Mouse (Mus musculus) kidney, adult 18-20 months (tissue): Measurements from ENCODE around the gene Pld4.

ENCODE experiments used
- DNase-seq: peaks from one replicate; pipeline ENCODE4 v3.0.0; 2021

The Pld4 gene

DNA sequence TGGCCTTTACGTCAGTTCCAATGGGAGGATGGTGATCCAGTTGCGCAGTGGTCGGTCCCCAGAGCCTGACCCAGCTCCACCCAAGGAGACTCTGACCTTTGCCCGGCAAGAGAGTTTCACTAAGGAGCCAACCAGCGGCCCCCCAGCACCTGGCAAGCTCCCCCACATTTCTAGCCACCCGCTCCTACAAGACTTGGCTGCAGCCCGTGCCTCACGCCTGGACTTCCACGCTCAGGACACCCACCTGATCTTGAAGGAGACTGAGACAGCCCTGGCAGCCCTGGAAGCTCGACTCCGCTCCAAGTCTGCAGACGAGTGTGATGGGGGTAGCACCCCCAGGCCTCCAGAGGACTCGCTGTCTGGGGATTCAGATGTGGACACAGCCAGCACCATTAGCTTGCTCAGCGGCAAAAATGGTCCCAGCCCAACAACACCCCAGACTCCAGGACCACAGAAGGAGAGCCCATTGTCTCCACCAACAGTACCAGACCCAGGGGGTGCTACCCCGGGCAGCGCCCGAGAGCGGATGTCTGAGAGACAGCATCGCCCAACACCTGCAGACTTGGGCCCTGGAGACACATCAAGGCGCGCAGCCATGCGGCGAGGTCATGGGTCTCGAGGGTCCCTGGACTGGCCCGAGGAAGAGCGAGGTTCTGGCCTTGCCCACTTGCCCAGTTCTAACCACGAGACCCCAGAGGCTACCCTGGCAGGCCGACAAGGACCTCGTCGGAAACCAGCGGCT is 22.0 kb upstream of the Pld4 start:
- no peak for DNase-seq

GRCm38 (mm10) chr12:112739023-112739568 is 21.4 kb upstream of the Pld4 start:
- no peak for DNase-seq

DNA sequence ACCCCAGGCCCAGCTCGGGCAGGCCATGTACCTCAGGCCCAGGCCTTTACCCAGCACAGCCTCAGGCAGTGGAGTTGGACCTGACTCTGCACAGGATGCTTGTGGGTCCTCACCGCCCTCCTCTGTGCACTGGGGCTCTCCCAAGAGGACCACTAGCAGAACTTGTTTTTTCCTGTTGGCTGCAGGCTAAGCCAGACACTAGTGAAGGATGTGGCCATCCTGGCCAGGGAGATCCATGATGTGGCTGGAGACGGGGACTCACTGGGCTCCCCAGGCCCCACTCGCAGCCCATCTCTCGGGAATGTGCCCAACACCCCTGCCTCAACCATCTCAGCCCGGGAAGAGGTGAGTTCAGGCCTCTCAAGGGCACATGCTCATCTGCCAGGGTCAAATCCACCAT is 17.7 kb upstream of the Pld4 start:
- DNase-seq = no peak

DNA sequence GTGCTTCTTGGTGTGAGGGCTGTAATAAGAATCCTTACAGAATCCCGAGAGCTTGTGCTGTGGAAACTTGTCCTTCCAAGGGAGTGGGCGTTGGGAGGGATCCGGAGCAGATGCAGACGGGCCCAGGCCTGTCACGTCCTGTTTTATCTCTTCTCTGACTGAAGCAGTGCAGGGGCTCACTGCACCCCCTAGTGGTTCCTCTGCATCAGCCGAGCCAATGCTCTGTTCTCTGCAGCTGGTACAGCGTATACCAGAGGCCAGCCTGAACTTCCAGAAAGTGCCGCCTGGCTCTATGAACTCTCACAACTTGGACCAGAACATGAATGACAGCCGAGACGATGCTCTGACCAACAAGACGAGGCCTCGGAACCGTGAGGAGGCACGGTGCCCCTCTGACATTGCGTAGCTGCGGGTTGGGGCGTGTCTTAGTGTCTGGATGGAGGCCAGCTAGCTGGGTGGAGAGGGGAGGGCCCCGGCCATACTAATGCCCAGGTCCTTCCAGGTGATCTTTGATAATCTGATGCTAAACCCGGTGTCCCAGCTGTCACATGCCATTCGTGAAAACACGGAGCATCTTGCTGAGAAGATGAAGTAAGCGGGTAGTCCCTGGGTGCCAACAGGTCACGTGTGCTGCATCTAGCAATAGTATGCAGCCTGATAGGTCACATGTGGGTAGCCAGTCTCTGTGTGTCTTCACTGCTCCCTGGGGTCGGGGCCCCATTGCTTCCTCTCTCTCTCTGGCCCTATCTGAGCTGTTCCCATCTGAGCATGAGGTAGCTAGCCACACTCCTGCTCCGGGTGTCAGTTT is 17.1 kb upstream of the Pld4 start:
- DNase-seq = peak; percentile 79

GRCm38 (mm10) chr12:112744211-112744610 is 16.2 kb upstream of the Pld4 start:
- no peak for DNase-seq

GRCm38 (mm10) chr12:112744891-112745580 is 15.4 kb upstream of the Pld4 start:
- DNase-seq = no peak

GRCm38 (mm10) chr12:112745716-112746115 is 14.7 kb upstream of the Pld4 start:
- no peak for DNase-seq

- DNase-seq = no peak
These were observed 14.0 kb upstream of the Pld4 start for GRCm38 (mm10) chr12:112746461-112746807.

GRCm38 (mm10) chr12:112746808-112747605 is 13.4 kb upstream of the Pld4 start:
- no peak for DNase-seq

- DNase-seq = no peak
These were observed 12.9 kb upstream of the Pld4 start for GRCm38 (mm10) chr12:112747606-112747970.

DNA sequence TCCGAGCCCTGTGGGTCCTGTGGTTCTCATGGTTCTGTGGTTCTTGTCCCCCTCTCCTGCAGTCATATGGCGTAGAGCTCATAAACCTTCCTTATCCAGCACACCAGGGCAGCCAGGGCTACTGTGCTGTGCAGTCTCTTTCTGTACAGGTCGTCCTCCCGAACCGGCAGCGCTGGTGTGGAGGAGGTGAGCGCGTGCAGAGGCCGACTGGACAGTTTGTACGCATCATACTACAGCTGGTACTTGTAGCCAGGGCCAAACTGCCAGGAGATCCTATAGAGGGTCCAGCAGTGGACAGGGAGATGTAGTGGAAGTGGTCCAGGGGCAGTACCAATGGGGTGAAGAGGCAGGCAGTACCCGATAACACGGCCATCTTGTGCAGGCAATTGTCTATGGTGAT is 9.5 kb upstream of the Pld4 start:
- no peak for DNase-seq

DNA sequence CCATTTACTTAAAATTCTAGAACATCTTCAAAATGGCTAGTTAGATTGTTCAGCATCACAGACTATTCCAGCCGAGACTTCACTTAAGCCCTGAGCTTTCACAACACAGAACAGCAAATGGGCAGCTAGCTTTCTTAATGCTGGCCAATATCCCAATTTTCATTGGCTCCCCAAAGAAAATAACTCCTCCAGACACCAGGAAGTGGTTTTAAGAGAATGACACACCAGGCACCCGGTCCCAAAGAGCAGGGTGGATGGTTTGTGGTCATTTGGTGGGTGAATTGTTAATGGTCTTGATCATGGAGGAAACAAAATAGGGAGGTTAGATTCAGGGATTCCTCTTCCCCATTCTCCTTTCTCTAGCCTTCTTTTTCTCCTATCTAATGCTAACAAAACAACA is 8.1 kb upstream of the Pld4 start:
- DNase-seq = no peak

- no peak for DNase-seq
These were observed 4.6 kb upstream of the Pld4 start for GRCm38 (mm10) chr12:112755900-112756299.

DNA sequence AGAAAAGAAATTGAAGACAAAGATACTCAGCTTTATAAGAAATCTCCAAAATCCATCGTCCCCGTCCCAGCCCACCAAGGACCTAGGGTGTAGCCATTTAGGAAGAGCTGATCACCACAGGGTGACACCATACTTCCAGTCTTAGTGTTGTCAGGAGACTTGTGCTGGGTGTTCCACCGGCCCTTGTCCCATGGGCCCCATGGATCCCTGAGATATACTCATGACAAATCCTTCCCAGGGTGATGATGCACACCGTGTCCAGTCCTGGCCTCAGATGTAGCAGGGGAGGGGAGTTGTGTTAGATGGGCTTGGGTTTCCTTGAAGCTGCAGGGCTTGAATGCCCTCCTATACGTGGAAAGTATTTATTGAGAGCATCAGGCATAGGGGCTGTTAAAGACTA is 2.6 kb upstream of the Pld4 start:
- no peak for DNase-seq

GRCm38 (mm10) chr12:112759471-112759870 is 984 bp upstream of the Pld4 start:
- no peak for DNase-seq

GRCm38 (mm10) chr12:112761411-112761810 is 956 bp downstream of the Pld4 start:
- DNase-seq = no peak

- DNase-seq = no peak
These were observed 1.6 kb downstream of the Pld4 start for GRCm38 (mm10) chr12:112762018-112762417.

GRCm38 (mm10) chr12:112763176-112763575 is 2.7 kb downstream of the Pld4 start:
- DNase-seq = no peak

DNA sequence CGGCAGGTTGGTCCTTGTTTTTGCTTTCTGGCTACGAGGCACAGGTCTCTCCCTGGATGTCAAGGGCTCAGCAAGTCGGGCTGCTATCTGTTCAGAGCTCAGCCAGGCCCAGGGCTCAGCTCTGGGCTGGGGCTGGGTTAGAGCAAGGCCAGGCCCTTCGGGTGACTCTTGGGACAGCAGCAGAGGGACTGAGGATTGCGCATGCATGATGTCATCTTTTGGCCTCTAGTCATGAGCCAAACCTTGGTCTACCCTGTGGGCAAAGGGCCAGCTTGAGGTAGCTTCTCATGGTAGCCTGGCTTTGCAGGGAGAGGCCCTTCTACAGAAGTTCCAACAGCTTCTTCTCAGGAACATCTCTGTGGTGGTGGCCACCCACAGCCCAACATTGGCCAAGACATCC is 3.7 kb downstream of the Pld4 start:
- no peak for DNase-seq

- DNase-seq = no peak
These were observed 4.5 kb downstream of the Pld4 start for GRCm38 (mm10) chr12:112764991-112765390.

DNA sequence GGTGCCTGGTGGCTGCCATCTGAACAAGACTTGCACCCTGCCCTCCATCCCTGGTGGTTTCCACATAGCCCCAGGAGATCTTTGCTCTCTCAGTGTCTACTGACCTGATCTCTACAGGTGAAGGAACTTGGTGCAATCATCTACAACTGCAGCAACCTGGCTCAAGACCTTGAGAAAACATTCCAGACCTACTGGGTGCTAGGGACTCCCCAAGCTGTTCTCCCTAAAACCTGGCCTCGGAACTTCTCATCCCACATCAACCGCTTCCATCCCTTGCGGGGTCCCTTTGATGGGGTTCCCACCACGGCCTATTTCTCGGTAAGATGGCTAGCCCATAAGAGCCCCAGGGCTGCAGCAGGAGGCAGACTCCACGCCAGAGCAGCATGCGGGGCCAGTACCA is 6.1 kb downstream of the Pld4 start:
- no peak for DNase-seq

GRCm38 (mm10) chr12:112767036-112767890 is 6.8 kb downstream of the Pld4 start:
- no peak for DNase-seq
